Mouse (Mus musculus): ENCODE results near the gene Msln.

Gene Msln

DNA sequence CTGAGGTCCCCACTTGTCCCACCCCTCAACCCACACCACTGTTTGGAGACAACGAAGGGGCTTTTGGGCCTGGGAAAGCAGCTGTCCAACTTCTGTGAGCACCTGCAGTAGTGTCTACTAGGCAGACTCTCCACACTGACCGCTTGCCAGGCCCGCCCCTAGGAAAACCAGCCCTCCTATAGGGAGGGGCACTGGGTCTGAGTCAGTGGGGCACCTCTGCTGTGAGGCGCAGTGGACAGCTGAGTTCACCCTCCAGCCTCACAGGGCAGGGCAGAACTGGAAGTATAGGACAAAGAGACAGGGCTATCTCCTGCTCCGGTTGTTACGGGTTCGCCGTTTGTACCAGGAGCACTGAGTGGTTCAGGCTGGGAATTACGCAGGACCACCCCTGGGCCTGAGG lies at the start of gene Msln:
Gene Msln, minus strand, starts transcription at position 138 of the 400 bp plus-strand sequence.
- DNase-seq (ENCODE audit: low spot score), result no peak

DNA sequence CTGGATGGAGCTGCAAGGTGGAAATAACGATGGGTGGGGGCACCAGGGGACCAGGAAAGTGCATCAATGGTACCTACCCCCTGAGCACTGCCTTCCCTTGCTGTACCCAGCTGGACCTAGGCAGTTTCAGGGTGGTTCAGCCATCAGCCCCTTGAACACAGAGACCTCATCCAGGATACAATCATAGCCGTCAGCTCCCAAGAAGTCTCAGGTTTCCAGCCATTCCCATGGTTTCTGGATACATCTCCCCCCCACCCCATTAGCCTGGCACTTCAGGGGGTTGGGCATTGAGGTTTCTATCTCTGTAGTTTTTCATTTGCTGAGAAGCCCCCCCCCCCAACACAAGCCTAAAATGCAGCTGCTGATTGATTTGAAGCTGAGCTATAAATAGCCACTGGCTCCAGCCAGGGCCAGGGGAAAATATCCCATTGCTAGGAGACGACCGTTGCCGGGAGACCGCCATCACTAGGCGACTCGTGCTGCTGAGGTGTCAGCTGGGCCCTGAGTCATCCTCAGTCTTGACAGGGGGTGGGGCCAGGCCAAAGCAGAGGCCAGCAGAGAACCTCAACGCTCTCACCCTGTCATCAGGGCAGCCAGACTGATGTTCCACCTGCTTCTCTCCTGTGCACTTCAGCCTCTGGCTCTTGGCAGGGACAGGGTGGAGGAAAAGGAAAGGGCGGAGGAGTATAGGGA lies 48.8 kb upstream of the Msln start:
- no peak for DNase-seq (ENCODE audit: low spot score)

DNA sequence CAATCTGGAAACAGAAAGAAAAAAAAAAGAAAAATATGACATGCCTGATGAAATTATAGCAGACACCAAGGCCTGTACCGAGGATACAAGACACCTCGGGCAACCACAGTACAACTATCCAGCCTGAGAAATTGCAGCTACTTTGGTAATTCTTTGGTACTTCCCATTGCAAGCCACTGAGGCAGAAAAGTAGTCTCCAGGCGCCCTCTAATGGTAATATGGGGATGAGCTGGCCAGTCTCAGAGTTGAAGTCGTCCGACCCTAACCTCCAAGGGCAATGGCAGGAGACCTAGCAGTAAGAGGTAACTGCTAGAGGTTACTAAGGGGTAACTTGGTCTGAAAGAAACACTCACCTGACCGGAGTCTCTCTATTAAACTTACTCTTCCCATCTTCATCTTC lies 46.9 kb upstream of the Msln start:
- peak; percentile 82 for DNase-seq (ENCODE audit: low spot score)

DNA sequence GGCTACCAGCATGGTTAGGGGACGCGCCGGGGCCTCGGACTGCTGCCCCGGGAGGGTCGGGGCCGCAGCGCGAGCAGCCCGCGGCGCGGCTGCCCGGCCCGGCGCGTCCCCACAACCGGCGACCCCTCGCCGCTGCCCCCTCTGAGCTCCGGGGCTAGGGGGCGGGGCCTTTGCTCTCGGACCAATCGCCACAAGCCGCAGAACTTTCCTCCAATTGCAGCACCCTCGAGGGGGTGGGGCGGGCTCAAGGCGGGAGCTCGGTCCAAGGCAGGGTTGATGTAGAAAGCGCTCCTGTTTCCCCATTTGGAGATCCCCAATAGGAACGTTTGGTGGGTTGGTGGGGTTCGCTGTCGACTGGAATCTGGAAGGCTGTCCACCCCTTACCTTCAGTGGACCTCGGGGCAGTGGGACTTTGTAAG lies 42.8 kb upstream of the Msln start, which contains the start of gene Metrn:
Gene Metrn, minus strand, starts transcription at position 186 of the 419 bp plus-strand sequence.
- DNase-seq (ENCODE audit: low spot score), result peak; percentile 77

DNA sequence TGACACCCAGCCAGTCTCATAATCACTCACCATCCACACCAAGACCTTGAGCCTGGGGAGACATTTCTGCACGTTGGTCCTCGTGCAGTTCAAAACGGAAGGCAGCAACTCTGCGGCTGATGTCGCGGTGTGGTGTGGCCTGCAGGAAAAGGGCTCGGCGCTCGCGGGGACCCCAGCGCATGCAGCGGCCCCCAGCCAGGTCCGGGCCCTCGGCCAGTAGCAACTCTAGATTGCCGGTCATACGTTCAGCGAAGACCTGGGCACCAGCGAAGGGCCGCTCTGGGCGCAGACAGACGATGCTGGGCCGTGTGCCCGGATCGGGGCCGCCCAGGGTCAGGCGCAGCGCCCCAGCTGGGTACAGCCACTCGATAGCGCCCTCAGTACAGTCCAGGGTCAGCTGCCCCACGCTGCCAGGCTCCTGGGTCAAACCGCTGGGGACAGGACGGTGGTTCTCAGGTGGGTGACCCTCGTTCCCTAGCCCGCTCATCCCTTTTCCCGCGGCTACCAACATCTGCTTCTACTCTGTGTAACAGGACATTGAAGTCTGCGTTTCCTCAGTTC lies 42.1 kb upstream of the Msln start:
- no peak for DNase-seq (ENCODE audit: low spot score)

DNA sequence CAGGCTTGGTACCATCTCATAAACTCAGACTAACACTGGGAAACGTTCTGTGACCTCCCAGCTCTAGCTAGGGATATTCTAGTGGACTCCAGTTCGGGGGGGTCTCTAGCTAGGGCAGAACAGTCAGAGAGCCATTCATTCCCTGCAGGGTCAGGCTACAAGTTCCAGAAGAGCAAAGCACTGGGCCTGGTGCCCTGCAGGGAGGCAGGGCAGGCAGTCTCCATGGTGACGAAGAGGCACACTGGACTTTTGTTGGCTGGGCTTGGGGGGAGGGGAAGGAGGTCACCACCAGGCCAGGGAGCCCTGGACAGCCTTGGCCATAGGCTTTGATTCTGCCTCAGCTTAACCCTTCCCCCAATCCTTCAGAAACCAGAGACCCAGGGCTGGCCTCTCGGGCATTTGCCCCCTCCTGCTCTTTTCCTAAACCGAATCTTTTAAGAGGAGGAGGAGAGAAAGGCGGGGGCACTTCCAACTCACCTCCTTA lies 41.5 kb upstream of the Msln start, which contains the start of gene AC134908.4:
Gene AC134908.4, minus strand, starts transcription at position 51 of the 484 bp plus-strand sequence.
- no peak for DNase-seq (ENCODE audit: low spot score)

DNA sequence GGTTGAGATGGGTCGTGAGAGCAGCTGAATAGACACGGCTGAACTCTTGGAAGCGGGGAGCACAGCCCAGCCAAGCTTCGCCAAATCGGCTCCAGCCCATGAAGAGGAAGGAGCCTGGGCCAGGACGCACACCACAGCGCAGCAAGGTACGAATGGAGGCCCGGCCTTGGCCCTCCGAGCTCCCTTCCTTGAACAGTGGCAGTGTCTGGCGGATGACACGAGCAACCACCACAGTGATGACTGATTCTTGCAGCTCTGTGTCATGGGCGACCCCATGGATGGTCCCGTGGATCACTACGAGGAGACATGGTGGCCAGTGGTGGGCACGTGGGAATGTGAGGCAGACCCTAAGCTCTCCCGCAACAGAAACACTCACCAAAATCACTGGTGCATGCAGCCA lies 40.8 kb upstream of the Msln start:
- no peak for DNase-seq (ENCODE audit: low spot score)

DNA sequence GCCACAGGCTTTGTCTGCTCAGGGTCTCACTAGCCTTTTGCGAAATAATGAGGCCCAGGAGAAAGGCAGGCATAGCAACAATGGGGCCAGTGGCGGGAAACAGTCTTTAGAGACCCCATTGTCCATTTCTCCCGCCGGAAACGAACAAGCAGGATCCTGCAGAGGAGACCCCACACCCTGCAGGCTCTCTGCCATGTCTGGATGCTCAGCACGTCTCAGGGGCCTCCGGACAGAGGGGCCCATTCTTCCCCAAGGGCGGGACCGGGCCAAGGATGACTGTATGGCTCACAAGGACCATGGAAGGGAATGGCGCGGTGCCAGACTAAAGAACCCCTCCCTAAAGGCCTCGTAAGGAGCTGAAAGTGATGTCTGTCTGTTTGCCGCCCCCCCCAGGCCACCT lies 40.0 kb upstream of the Msln start:
- no peak for DNase-seq (ENCODE audit: low spot score)

DNA sequence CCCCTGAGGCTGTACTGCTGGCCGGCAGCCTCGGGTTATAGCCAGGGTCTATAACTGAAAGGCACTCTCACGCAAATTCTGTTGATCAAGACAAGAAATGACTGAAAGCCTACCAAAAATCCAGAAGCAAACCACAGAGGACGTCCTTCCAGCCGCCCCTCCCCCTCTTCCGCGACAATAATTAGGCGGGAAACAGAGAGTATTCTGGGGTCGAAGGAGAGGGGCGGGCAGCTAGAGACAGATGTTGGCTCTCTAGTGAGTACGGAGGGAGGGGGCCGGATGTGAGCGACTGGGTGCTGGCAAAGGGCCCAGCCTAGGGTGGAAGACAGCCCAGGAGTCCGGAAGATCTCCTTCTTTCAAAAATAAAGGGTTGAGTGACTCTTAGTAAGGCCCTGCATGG lies 38.4 kb upstream of the Msln start, which contains the start of gene Fam173a:
Gene Fam173a, minus strand, starts transcription at position 287 of the 400 bp plus-strand sequence.
- peak; percentile 83 for DNase-seq (ENCODE audit: low spot score)

DNA sequence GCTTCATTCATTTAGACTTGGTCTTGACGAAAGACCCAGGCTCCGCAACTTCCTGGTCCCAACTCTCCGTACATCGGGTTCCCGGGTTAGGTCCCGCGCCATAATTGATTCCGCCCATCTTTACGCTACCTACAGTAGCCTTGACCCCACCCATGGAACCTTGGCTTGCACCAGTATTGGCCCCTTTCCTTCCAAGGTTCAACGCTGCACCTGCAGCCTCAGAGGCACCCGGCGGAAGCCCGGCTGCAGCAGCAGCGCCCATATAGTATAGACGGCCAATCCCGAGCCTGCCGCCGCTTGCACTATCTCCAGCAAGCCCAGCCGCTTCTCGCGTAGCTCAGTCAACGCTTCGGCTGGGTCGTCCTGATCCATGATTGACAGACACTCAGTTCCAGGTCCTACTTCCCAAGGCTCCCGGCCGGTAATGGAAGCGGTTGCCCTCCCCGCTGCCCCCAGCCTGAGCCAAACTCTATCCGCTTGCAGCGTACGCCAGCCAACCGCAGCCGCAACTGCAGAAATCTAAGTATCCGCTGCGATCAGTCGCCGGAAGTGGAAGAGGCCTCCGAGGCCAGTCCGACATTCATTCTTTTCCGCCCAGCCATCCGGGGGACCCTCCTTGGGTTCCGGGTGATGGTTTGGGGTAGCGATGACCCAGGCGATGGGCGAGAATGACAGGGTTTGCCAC lies 37.8 kb upstream of the Msln start:
- peak; percentile 85 for DNase-seq (ENCODE audit: low spot score)

DNA sequence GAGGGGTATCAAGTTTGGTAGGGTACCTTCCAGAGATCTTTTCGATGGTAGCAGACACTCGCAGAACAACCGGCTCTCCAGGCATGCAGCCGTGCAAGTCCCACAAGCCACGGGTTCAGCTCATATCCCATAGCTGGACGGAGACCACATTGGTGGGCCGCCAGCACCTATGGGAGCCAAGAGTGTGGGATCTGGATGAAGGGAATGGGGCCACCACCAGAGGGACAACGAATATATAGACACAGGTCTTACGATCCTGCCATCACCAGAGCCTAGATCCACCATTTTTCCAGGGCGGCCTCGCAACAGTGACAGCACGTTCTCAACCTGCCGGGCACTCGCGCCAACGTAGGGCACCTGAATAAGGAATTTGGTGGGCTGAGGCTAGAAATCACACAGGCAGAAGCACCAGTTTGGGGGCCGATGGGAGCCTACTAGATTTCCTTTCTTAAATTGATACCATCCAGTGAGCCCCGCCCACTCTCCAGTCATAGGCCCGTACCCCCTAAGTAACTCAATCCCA lies 37.2 kb upstream of the Msln start:
- DNase-seq (ENCODE audit: low spot score), result no peak

DNA sequence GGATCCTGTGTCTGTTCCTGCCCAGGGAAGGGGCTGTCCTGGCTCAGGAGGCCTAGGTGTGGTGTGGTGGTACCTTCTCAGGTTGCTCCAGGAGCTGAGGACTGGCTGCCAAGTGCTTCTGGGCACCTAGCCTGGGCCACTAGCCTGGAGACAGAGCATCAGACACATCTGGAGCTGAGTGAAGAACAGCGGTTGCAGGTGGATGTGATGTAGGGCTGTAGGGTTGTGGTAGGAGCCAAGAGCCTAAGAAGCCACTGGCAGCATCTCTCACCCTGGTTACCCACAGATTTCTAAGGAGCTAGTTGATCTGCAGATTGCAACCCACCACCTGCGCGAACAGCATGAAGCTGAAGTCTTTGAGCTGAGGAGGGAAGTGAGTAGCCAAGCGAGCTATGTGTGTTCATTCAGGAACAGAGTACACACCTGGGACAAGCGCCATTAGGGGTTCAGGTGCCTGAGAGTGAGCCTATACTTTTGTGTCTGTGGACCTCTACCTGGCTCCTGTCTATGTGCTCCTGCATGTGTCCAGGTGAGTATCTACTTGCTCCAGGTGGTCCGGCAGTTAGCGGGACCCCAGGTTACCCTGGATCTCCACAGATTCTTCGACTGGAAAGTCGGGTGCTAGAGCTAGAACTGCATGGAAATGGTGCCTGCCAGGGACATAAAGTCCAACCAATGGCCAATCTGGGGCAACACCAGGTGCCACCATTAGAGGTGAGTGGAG lies 32.8 kb upstream of the Msln start:
- no peak for DNase-seq (ENCODE audit: low spot score)

DNA sequence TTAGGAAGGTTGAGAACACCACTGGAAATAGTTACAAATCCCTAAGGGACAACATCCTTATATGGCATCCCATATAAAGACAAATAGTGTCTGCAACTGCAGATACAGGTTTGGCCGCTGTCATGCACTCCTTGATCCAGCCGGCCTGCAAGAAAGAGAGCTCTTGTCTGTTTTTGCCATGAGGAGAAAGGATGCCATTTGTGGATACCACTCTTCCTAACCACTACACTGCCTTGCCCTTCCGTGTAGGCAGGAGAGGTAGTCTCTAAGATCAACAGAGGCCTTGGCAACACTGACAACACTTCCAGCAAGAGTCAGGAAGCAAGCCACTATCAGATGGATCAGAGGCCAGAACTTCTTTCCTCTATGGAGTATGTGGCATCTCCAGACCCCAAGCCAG lies 32.1 kb upstream of the Msln start, which contains the start of gene Ccdc78:
Gene Ccdc78, plus strand, starts transcription at position 301 of the 400 bp plus-strand sequence.
- DNase-seq (ENCODE audit: low spot score), result no peak

DNA sequence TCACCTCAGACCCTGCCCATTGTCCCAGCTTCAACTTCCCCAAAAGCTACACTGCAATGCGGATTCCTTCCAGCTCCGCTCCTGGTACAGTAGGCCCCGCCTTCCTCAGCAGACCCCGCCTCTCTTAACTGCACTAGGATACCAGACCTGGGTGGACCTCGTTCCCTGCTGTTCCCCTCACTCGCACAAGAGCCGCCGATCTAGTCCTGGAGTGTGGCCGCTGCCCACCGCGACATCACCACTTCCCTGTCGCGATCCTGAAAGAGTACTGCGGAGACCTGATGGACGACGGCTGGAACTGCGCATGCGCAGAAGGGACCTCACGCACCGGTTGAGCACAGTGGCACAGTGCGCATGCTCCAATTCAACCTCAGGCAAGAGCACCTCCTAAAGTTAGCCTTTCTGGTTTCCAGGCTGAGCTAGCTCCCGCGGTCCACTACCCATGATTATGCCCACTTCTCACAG lies 31.1 kb upstream of the Msln start, which contains the start of gene Haghl:
Gene Haghl, minus strand, starts transcription at position 393 of the 465 bp plus-strand sequence.
- peak; percentile 92 for DNase-seq (ENCODE audit: low spot score)

DNA sequence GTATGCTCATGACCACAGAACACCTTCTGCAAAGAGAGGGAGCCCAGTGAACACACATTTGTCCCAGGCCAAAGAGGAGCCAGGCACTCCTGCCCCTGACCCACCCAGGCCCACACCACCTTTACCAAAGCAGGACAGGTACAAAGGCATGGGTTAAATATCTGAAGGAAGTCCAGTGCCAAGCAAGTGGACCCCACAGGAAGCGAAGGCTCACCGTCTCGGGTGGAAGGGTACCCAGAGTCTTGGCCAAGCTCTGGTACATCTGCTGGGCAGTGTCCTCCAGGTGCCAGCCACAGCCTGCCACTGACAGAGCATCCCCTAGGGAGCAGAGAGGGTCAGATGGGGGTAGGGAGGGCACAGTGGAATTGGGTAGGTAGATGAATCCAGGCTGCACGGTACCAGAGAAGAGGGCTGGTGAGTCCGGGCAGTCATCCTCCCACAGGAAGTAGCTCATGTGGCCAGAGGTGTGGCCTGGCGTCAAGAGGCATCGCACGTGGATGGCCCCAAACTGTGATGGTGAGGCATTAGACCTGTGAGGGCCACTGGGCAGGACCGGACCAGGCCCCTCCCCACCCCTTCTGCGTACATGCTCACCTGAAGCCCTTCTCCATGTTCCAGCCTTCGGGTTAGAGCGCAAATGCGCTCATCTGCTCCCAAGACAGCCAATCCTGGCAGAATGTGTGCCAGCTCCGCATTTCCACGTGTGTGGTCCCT lies 29.8 kb upstream of the Msln start:
- no peak for DNase-seq (ENCODE audit: low spot score)

DNA sequence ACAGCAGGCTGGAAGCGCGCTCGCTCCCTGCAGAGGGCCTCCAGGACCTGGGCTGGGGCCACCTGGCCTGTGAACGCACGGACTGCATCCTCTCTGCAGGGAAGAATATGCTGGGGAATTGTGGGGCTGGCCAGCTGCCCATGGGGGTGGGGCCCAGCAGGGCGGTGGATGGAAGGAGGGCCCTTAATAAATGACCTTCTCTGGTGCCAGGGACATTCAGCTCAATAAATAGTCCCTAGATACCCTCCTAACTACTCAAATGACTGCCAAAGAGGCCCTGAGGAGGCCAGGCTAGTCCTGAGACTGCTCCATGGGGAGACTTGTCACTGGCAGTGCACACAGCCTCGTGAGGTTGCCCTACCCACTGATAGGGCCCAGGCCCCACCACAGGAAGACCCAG lies 28.9 kb upstream of the Msln start:
- DNase-seq (ENCODE audit: low spot score), result no peak

DNA sequence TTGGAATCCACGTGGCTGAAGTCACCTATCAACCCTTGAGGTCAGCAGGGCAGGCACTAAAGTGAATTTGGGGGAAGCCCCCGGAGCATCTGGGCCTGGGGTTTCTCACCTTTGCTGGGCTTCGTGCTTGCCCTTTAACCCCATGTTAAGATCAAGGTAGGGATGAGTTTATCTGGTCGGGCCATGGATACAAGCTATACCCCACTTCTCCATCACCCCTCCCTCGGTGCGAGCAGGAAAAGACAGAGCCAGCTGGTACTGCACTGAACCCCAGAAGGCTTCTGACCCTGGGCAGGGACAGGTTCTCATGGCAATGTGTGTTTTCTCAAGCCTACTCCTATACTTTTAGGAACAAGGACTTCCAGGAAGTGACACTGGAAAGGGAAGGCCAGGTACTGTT lies 27.2 kb upstream of the Msln start:
- no peak for DNase-seq (ENCODE audit: low spot score)

DNA sequence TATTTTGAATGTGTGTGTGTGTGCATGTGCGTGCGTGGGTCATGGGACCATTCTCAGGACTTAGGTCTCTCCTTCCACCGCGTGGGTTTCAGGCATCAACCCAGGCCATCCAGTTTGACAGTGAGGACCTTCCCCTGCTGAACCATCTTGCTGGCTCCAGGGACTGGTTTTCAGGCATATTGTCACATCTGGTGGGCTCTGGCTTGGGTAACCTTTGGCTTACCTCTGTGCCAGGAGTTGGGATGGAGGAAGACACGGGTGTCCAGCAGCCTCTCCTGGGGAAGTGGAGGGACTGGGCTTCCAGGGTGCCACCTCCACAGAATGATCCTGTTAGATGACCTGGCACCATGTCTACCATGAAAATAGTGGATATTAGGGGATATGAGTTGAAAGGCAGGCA lies 23.8 kb upstream of the Msln start:
- no peak for DNase-seq (ENCODE audit: low spot score)

DNA sequence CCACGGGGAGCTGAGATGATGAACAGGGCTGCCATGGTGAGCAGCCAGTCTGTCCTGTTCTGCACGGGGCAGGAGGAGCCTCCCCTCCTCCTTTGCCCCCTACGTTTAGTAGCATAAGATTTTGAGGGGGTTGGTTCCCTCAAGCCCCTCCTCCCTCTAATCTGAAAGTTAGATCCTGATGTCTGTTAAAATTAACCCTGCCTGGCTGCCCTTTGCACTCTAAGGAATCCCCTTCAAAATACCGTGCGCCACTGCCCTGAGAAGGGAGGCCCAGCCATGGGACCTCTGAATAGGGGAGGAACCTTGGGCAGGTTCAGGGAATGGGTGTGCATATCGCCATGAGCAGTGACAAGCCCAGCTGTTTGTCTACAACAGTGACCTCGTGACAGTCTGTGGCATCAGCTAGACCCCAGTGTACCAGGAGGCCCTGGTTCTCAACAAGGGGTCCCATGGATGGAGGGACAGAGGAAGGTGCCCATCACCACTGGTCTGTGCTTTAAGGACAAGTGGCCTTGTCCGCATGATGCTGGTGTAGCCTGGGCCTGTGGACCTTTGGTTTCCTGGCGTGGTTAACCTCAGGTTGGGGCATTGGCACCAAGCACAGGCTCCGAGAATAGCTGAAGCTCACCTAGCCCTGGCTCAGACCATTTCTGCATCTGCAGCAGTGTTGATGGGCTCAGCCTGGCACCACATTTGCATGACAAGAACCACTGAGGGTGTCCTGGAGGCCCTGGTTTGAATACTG lies 21.3 kb upstream of the Msln start:
- no peak for DNase-seq (ENCODE audit: low spot score)

DNA sequence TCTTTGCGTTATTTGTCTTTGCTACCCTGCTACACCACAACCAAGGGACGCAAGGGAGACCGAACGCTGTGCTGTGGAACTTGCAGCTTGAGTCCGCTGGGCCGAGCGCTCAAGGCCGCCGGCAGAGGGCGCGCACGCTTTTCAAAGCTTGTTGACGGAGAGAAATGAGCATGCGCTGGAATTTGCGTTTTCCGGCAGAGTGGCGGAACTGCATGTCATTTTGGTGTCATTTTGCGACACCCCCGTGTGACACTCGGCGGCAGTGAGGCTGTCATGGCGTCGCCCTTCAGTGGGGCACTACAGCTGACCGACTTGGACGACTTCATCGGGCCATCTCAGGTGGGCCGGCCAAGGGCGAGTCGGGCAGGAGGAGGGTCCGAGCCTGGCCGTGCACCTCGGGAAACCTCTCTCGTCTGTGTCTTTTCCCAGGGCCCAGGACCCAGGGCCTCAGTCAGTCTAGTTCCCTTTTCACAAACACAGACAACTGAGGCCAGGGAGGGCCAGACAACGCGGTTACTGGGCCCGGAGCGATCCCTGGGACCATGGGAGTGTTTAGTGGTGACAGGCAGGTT lies 19.5 kb upstream of the Msln start, which contains the start of gene Narfl:
Gene Narfl, plus strand, starts transcription at position 228 of the 572 bp plus-strand sequence.
- peak; percentile 95 for DNase-seq (ENCODE audit: low spot score)

Data from T-cell, adult 2 months (primary cell).